In the genomic region with DNA sequence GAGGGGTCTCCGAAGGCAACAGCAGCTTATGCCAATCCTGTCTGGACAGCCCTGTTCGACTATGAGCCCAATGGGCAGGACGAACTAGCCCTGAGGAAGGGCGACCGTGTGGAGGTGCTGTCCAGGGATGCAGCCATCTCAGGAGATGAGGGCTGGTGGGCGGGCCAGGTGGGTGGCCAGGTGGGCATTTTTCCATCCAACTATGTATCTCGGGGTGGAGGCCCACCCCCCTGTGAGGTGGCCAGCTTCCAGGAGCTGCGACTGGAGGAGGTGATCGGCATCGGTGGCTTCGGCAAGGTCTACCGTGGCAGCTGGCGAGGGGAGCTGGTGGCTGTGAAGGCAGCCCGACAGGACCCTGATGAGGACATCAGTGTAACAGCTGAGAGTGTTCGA, we compare ENCODE assay signal across 10 mouse cellular contexts. TPM values are rescaled to one million over a fixed set of nuclear protein-coding genes. Genes with fewer than 3 reads are reported as not detected.
DNase-seq lines count a peak whose midpoint lies in the region; ATAC-seq and TF ChIP-seq lines count a peak whose summit lies in the region.
"Had no signal": no experiment of that assay in that cellular context is flagged by ENCODE, and none has a peak within 500 bp of the region (broad histone marks: within the 10 kb centered on the region; RNA-seq: fewer than 3 reads in every experiment).

No protein-coding gene starts in this region.

- peaks cover 2% of the 10 kb centered on the region; the same call in 1 of the 2 replicates for H3K4me1 ChIP-seq in bone marrow, adult 2 months (ENCODE audit: control insufficient read depth, insufficient read depth, low read length)
- H3K4me1 ChIP-seq in heart, embryonic 12.5 days (replicated peaks): peaks cover 56% of the 10 kb centered on the region
- peaks cover 40% of the 10 kb centered on the region for H3K4me1 ChIP-seq in liver, embryonic 11.5 days (replicated peaks; ENCODE audit: control insufficient read depth, insufficient read depth, low read length)
- peaks cover 51% of the 10 kb centered on the region for H3K4me1 ChIP-seq in stomach, embryonic 15.5 days

- peak overlapping the region; percentile 99 for H3K4me2 ChIP-seq in heart, embryonic 12.5 days
- H3K4me2 ChIP-seq in liver, embryonic 11.5 days: peak overlapping the region; percentile 99
- peak overlapping the region; percentile 99 for H3K4me2 ChIP-seq in stomach, embryonic 15.5 days

- no peaks in the 10 kb centered on the region; the same call in 1 of the 2 replicates for H3K27me3 ChIP-seq in heart, embryonic 12.5 days (replicated peaks)
- no peaks in the 10 kb centered on the region for H3K27me3 ChIP-seq in liver, embryonic 11.5 days (replicated peaks; ENCODE audit: control insufficient read depth, insufficient read depth, low read length)
- no peaks in the 10 kb centered on the region for H3K27me3 ChIP-seq in stomach, embryonic 15.5 days (replicated peaks)
- H3K27me3 ChIP-seq: Patski had no signal

- TF ChIP-seq POLR2A in bone marrow, adult 2 months (IDR thresholded peaks at IDR 0.05; ENCODE audit: borderline replicate concordance, control insufficient read depth, low read depth, low read length): no peak

- peak overlapping the region; percentile 84 for H3K4me3 ChIP-seq in bone marrow, adult 2 months (replicated peaks; ENCODE audit: control insufficient read depth, low read depth, low read length)
- H3K4me3 ChIP-seq in heart, embryonic 12.5 days: peak overlapping the region; percentile 84
- peak overlapping the region; percentile 96 for H3K4me3 ChIP-seq in liver, embryonic 11.5 days (ENCODE audit: low read depth, low read length)
- H3K4me3 ChIP-seq in stomach, embryonic 15.5 days (replicated peaks): peak overlapping the region; percentile 97

- peak; percentile 42 to 44 for DNase-seq in kidney, adult 8-10 months
- no peak for DNase-seq in kidney, postnatal 14 days
- DNase-seq in liver, embryonic 11.5 days (ENCODE audit: low spot score): no peak
- no peak for DNase-seq in adrenal gland, postnatal 25 days

- peaks cover 60% of the 10 kb centered on the region for H3K36me3 ChIP-seq in heart, embryonic 12.5 days
- peaks cover 28% of the 10 kb centered on the region for H3K36me3 ChIP-seq in liver, embryonic 11.5 days (ENCODE audit: control insufficient read depth, insufficient read depth, low read length)
- peaks cover 34% of the 10 kb centered on the region for H3K36me3 ChIP-seq in stomach, embryonic 15.5 days

- peak overlapping the region; percentile 98 for H3K9ac ChIP-seq in heart, embryonic 12.5 days
- peak overlapping the region; percentile 91 for H3K9ac ChIP-seq in liver, embryonic 11.5 days (ENCODE audit: low read depth, low read length)
- peak overlapping the region; percentile 70 for H3K9ac ChIP-seq in stomach, embryonic 15.5 days

- no peak for ATAC-seq in heart, embryonic 12.5 days (ENCODE audit: insufficient number of reproducible peaks, low FRiP score)
- ATAC-seq in liver, embryonic 11.5 days (replicated peaks; ENCODE audit: low FRiP score): no peak
- no peak for ATAC-seq in stomach, embryonic 15.5 days (ENCODE audit: insufficient read depth, low FRiP score, low read depth)
- ATAC-seq in granulocyte monocyte progenitor cell, adult 5-6 weeks (replicated peaks; ENCODE audit: poor library complexity, severe bottlenecking): no peak

- no peak for TF ChIP-seq CTCF in bone marrow, adult 2 months (IDR thresholded peaks at IDR 0.05; ENCODE audit: control insufficient read depth, insufficient read depth, low read length)

- no peaks in the 10 kb centered on the region for H3K9me3 ChIP-seq in heart, embryonic 12.5 days (replicated peaks)
- H3K9me3 ChIP-seq in liver, embryonic 11.5 days (ENCODE audit: control insufficient read depth, low read length): no peaks in the 10 kb centered on the region
- H3K9me3 ChIP-seq in stomach, embryonic 15.5 days: no peaks in the 10 kb centered on the region

- WGBS in bone marrow, adult 2 months: 16% methylated on average over 15 of the region's 15 CpGs
- WGBS in heart, embryonic 12.5 days: 60% methylated on average over 15 of the region's 15 CpGs
- 56% methylated on average over 15 of the region's 15 CpGs for WGBS in liver, embryonic 11.5 days
- 51% methylated on average over 15 of the region's 15 CpGs for whole genome bisulfite sequencing in stomach, embryonic 15.5 days

- H3K27ac ChIP-seq in bone marrow, adult 2 months (ENCODE audit: control insufficient read depth, insufficient read depth, low read depth, low read length, poor library complexity): peak overlapping the region; percentile 94
- H3K27ac ChIP-seq in heart, embryonic 12.5 days (ENCODE audit: poor library complexity, severe bottlenecking): peak overlapping the region; percentile 87
- peak overlapping the region; percentile 87 for H3K27ac ChIP-seq in liver, embryonic 11.5 days (ENCODE audit: low read depth, low read length)
- peak overlapping the region; percentile 95 for H3K27ac ChIP-seq in stomach, embryonic 15.5 days

RNA-seq across cellular contexts. Expression of a gene that starts 1.6 kb away (rescaled TPM):
- 43.5 and 99.7 TPM in 2 replicates for polyA plus RNA-seq in bone marrow, adult 2 months (2011; ENCODE audit: insufficient read depth, insufficient read length, low replicate concordance, missing spikeins)
- polyA plus RNA-seq in heart, embryonic 12.5 days (2016; fragmentation: Nextera tagmentation; extraction: Ambion mirVana): 22.0 and 22.3 TPM in 2 replicates
- 22.5 and 25.0 TPM in 2 replicates for polyA plus RNA-seq in liver, embryonic 11.5 days (2014; fragmentation: Nextera tagmentation; extraction: Ambion mirVana)
- polyA plus RNA-seq in stomach, embryonic 15.5 days (2015; fragmentation: Nextera tagmentation; extraction: Ambion mirVana): 17.7 and 19.3 TPM in 2 replicates
- total RNA-seq in granulocyte monocyte progenitor cell, adult 5-6 weeks (2014; fragmentation: Nextera tagmentation): 35.2 and 46.8 TPM in 2 replicates
- 12.6 and 22.7 TPM in 2 replicates for total RNA-seq in granulocyte monocyte progenitor cell, adult 5-6 weeks (2017)
- 110 and 124 TPM in 2 replicates for total RNA-seq in adrenal gland, postnatal 25 days (2021)

RNA-seq across cellular contexts. Expression of a gene that starts 1.8 kb away (rescaled TPM):
- 26.8 and 60.5 TPM in 2 replicates for polyA plus RNA-seq in bone marrow, adult 2 months (2011; ENCODE audit: insufficient read depth, insufficient read length, low replicate concordance, missing spikeins)
- 30.6 and 32.8 TPM in 2 replicates for polyA plus RNA-seq in heart, embryonic 12.5 days (2016; fragmentation: Nextera tagmentation; extraction: Ambion mirVana)
- polyA plus RNA-seq in liver, embryonic 11.5 days (2014; fragmentation: Nextera tagmentation; extraction: Ambion mirVana): 27.4 and 28.1 TPM in 2 replicates
- 27.7 and 32.3 TPM in 2 replicates for polyA plus RNA-seq in stomach, embryonic 15.5 days (2015; fragmentation: Nextera tagmentation; extraction: Ambion mirVana)
- 23.0 and 30.4 TPM in 2 replicates for total RNA-seq in granulocyte monocyte progenitor cell, adult 5-6 weeks (2014; fragmentation: Nextera tagmentation)
- 21.9 and 22.2 TPM in 2 replicates for total RNA-seq in granulocyte monocyte progenitor cell, adult 5-6 weeks (2017)
- total RNA-seq in adrenal gland, postnatal 25 days (2021): 43.7 and 49.7 TPM in 2 replicates

RNA-seq across cellular contexts. Expression of a gene that starts 13.8 kb away (rescaled TPM):
- not detected in 2 replicates for polyA plus RNA-seq in bone marrow, adult 2 months (2011; ENCODE audit: insufficient read depth, insufficient read length, low replicate concordance, missing spikeins)
- 0.17 TPM in 1 of 2 replicates, not detected in the other for polyA plus RNA-seq in heart, embryonic 12.5 days (2016; fragmentation: Nextera tagmentation; extraction: Ambion mirVana)
- 0.14 TPM in 1 of 2 replicates, not detected in the other for polyA plus RNA-seq in liver, embryonic 11.5 days (2014; fragmentation: Nextera tagmentation; extraction: Ambion mirVana)
- polyA plus RNA-seq in stomach, embryonic 15.5 days (2015; fragmentation: Nextera tagmentation; extraction: Ambion mirVana): 0.52 and 1.3 TPM in 2 replicates
- total RNA-seq in granulocyte monocyte progenitor cell, adult 5-6 weeks (2014; fragmentation: Nextera tagmentation): not detected in 2 replicates
- not detected in 2 replicates for total RNA-seq in granulocyte monocyte progenitor cell, adult 5-6 weeks (2017)
- not detected in 2 replicates for total RNA-seq in adrenal gland, postnatal 25 days (2021)
- total RNA-seq: heart, postnatal 10 days had no signal

RNA-seq across cellular contexts. Expression of a gene that starts 26.8 kb away (rescaled TPM):
- 72.2 and 101 TPM in 2 replicates for polyA plus RNA-seq in bone marrow, adult 2 months (2011; ENCODE audit: insufficient read depth, insufficient read length, low replicate concordance, missing spikeins)
- polyA plus RNA-seq in heart, embryonic 12.5 days (2016; fragmentation: Nextera tagmentation; extraction: Ambion mirVana): 25.5 and 28.1 TPM in 2 replicates
- 32.3 and 34.8 TPM in 2 replicates for polyA plus RNA-seq in liver, embryonic 11.5 days (2014; fragmentation: Nextera tagmentation; extraction: Ambion mirVana)
- polyA plus RNA-seq in stomach, embryonic 15.5 days (2015; fragmentation: Nextera tagmentation; extraction: Ambion mirVana): 28.7 and 28.8 TPM in 2 replicates
- 56.8 and 65.9 TPM in 2 replicates for total RNA-seq in granulocyte monocyte progenitor cell, adult 5-6 weeks (2014; fragmentation: Nextera tagmentation)
- 17.3 and 20.8 TPM in 2 replicates for total RNA-seq in granulocyte monocyte progenitor cell, adult 5-6 weeks (2017)
- 61.8 and 76.7 TPM in 2 replicates for total RNA-seq in adrenal gland, postnatal 25 days (2021)

RNA-seq across cellular contexts. Expression of a gene that starts 35.8 kb away (rescaled TPM):
- 130 and 224 TPM in 2 replicates for polyA plus RNA-seq in bone marrow, adult 2 months (2011; ENCODE audit: insufficient read depth, insufficient read length, low replicate concordance, missing spikeins)
- polyA plus RNA-seq in heart, embryonic 12.5 days (2016; fragmentation: Nextera tagmentation; extraction: Ambion mirVana): 121 and 123 TPM in 2 replicates
- polyA plus RNA-seq in liver, embryonic 11.5 days (2014; fragmentation: Nextera tagmentation; extraction: Ambion mirVana): 64.9 and 67.1 TPM in 2 replicates
- polyA plus RNA-seq in stomach, embryonic 15.5 days (2015; fragmentation: Nextera tagmentation; extraction: Ambion mirVana): 45.0 and 50.0 TPM in 2 replicates
- total RNA-seq in granulocyte monocyte progenitor cell, adult 5-6 weeks (2014; fragmentation: Nextera tagmentation): 23.2 and 29.5 TPM in 2 replicates
- 30.6 and 41.6 TPM in 2 replicates for total RNA-seq in granulocyte monocyte progenitor cell, adult 5-6 weeks (2017)
- total RNA-seq in adrenal gland, postnatal 25 days (2021): 35.7 and 40.9 TPM in 2 replicates

Comparison
In these comparisons a context has a peak if more than half of its experiments do, and no peak if none do; other contexts are left out.
1. DNase-seq: peak in kidney, adult 8-10 months (2 of 2); none in kidney, postnatal 14 days (single experiment), liver, embryonic 11.5 days (single experiment) and adrenal gland, postnatal 25 days (single experiment).
2. Peak in every context shown above with its lines, with median percentiles within 50 percentile points of each other: H3K27ac ChIP-seq, H3K4me3 ChIP-seq, H3K4me2 ChIP-seq and H3K9ac ChIP-seq.